Mouse (Mus musculus): Measurements from ENCODE around the gene Grip2.

GRCm38 (mm10) chr6:91762051-91762742 is 64.9 kb downstream of the Grip2 start:
- no peak for TF ChIP-seq CTCF (IDR thresholded peaks at IDR 0.05; ENCODE audit: low read depth, low read length)
- TF ChIP-seq TAL1 (conservative IDR thresholded peaks at IDR 0.05; ENCODE audit: low read depth, low read length), result no peak
- TF ChIP-seq POLR2AphosphoS5 (IDR thresholded peaks at IDR 0.05; ENCODE audit: insufficient replicate concordance, low read depth, low read length), result no peak
- no peak for TF ChIP-seq GATA1 (IDR thresholded peaks at IDR 0.05; ENCODE audit: borderline replicate concordance, low read length)
- TF ChIP-seq GATA2 (IDR thresholded peaks at IDR 0.05; ENCODE audit: borderline replicate concordance, low read depth, low read length), result no peak
